Comparison of ENCODE assay signal across 34 mouse cellular contexts in the genomic region with DNA sequence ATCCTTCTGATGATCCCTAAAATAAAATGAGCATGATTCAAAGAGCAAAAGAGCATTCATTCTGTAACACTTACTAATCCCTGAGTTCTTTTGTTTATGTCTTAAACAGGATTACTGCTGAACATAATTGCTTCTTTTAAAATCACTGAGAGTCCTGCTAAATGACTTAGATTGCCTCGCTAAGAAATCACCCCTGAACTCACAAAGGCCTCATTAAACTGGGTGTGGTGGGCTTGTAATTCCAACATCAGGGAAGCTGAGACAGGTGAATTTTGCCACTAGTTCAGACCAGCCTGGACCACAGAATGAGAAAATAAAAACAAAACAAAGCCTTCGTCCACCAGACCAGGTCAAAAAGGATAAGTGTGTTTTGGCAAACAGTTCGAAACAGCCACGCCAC.
"Had no signal": no experiment of that assay in that cellular context is flagged by ENCODE, and none has a peak within 500 bp of the region (broad histone marks: within the 10 kb centered on the region; RNA-seq: fewer than 3 reads in every experiment).

No protein-coding gene starts in this region.

- H3K27ac ChIP-seq: heart, embryonic 13.5 days; heart, embryonic 15.5 days; hindbrain, embryonic 10.5 days; hindbrain, embryonic 12.5 days; hindbrain, embryonic 13.5 days; hindbrain, embryonic 14.5 days; hindbrain, embryonic 15.5 days; hindbrain, postnatal 0 days; intestine, embryonic 15.5 days; kidney, embryonic 15.5 days; kidney, postnatal 0 days; layer of hippocampus, adult 2 months; left cerebral cortex, adult 2 months had no signal

- H3K4me2 ChIP-seq: heart, embryonic 12.5 days; heart, embryonic 13.5 days; heart, embryonic 15.5 days; hindbrain, embryonic 12.5 days; hindbrain, embryonic 13.5 days; hindbrain, embryonic 14.5 days; hindbrain, embryonic 15.5 days; intestine, embryonic 15.5 days; kidney, embryonic 15.5 days had no signal

- H3K36me3 ChIP-seq: heart, embryonic 12.5 days; heart, embryonic 13.5 days; heart, embryonic 15.5 days; hindbrain, embryonic 10.5 days; hindbrain, embryonic 12.5 days; hindbrain, embryonic 13.5 days; hindbrain, embryonic 15.5 days; intestine, embryonic 15.5 days; kidney, embryonic 15.5 days had no signal

- ATAC-seq: hindbrain, embryonic 16.5 days; hindbrain, postnatal 0 days; inflammation-experienced regulatory T-cells, adult 6 months; intestine, embryonic 15.5 days; intestine, embryonic 16.5 days; intestine, postnatal 0 days had no signal

- H3K9me3 ChIP-seq: heart, embryonic 12.5 days; heart, embryonic 13.5 days; heart, embryonic 15.5 days; hindbrain, embryonic 10.5 days; hindbrain, embryonic 12.5 days; hindbrain, embryonic 13.5 days; hindbrain, embryonic 15.5 days; intestine, embryonic 15.5 days; kidney, embryonic 15.5 days had no signal

- H3K9ac ChIP-seq: heart, embryonic 12.5 days; heart, embryonic 13.5 days; heart, embryonic 15.5 days; hindbrain, embryonic 12.5 days; hindbrain, embryonic 13.5 days; hindbrain, embryonic 14.5 days; hindbrain, embryonic 15.5 days; intestine, embryonic 15.5 days; kidney, embryonic 15.5 days had no signal

- DNase-seq: heart, postnatal 10 days; heart, postnatal 14 days; heart, postnatal 36 days; heart, postnatal 4 days; kidney, adult 11 months; kidney, adult 18-20 months; kidney, adult 2 months; kidney, adult 8-10 months; kidney, adult 9 months; kidney, postnatal 10 days; kidney, postnatal 14 days; kidney, postnatal 25 days; kidney, postnatal 36 days; kidney, postnatal 4 days; layer of hippocampus, adult 9-11 months; layer of hippocampus, postnatal 36 days had no signal

- H3K4me1 ChIP-seq: heart, embryonic 12.5 days; hindbrain, embryonic 13.5 days; intestine, embryonic 15.5 days; kidney, embryonic 15.5 days had no signal

- H3K4me3 ChIP-seq: heart, embryonic 12.5 days; heart, embryonic 13.5 days; heart, embryonic 15.5 days; hindbrain, embryonic 10.5 days; hindbrain, embryonic 12.5 days; hindbrain, embryonic 13.5 days; hindbrain, embryonic 15.5 days; intestine, embryonic 15.5 days; kidney, embryonic 15.5 days; layer of hippocampus, adult 2 months; left cerebral cortex, adult 2 months had no signal

- H3K27me3 ChIP-seq: heart, embryonic 13.5 days; heart, embryonic 15.5 days; hindbrain, embryonic 12.5 days; hindbrain, embryonic 13.5 days; hindbrain, embryonic 15.5 days; intestine, embryonic 15.5 days had no signal
